Mouse (Mus musculus): Measurements from ENCODE around the gene Nampt.

The Nampt gene

DNA sequence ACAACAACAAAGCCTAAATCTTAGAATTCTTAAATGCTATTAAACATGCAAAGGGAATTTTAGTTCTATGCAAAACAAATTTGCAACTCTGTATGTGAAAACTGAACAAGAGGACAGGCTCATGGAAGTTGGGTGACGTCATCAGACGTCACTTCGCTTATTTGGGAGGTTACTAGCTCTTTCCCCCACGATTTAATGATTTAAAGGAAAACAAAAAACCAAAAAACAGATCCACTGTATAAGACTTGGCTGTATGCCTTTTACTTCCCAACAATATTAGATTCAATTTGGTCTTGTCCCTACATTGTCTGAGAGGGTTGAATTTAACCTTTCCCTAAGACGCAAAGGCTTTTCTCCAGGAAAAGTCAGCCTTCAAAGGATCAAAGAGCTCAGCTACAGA is at the start of gene Nampt:
TSS of gene Nampt (plus strand) at position 130 of the 400 bp plus-strand sequence.
- DNase-seq = peak; percentile 37 to 41

DNA sequence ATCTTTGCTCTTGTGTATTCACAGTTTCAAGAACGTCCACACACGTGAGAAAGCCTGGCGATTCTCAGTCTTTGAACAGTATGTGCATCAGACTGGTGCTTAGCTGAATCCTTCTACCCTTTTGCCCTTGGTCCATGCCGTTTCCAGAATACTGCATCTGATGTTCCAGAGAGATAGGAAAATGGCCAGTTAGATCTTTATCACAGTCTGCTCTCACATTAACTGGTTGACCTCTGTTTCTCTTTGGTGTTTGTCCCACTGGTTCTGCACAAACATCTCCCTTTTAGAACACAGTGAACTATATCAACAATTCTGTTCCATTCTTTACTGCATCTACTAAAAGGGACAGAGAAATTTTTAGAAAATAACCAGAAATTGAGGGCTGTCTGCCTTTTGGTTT is 48.6 kb upstream of the Nampt start:
- DNase-seq = no peak

- DNase-seq = no peak
These were observed 44.8 kb upstream of the Nampt start for GRCm38 (mm10) chr12:32774592-32774991.

DNA sequence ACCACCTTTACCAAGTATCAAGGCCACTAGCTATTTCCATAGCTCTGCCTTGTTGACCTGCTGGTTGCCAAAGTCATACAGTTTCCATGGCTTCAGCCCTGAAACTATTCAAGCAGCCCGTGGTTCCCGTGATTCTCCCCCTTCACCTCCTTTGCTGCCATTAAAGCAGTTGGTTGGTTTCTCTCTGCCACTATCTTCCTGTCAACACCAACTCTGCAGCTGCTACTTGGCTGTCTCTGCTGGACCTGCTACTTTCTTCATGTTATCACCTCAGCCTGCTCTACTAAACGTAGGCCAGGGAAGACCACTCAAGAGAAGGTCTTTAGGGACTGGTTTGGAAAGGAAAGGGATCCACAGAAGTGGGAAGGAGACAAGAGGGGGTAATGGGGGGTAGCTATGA is 30.3 kb upstream of the Nampt start:
- DNase-seq = no peak

DNA sequence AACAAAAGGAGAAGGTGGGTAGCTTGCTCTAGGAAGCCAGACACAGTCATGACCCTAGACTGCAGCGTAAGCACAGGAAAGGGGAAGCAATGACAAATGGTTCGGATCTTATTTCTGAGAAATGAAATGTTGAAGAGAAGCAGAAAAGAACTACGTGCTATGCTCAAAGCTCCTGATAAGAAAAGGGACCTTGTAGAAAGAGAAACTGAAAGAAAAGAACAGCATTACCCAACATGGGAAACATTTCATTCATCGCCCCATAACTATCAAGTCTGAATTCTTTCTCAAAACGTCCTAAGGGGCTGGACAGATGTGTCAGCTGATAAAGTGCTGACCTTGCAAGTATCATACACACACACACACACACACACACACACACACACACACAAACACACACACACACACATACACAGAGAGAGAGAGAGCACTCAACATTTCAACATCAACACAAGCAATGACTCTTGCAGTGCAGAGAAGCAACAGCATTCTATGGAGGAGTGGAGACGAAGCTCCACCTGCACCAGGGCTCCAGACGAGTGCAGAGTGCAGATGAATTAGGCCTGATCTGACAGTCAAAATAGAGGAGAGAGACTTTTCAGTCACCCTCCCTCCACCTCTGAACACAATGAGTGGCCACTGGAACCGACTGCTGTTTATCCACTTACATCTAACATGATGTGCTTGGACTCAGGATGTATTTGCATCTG is 23.4 kb upstream of the Nampt start:
- DNase-seq = no peak

- no peak for DNase-seq
These were observed 21.9 kb upstream of the Nampt start for GRCm38 (mm10) chr12:32797438-32797837.

GRCm38 (mm10) chr12:32801078-32801477 is 18.3 kb upstream of the Nampt start:
- DNase-seq = no peak

DNA sequence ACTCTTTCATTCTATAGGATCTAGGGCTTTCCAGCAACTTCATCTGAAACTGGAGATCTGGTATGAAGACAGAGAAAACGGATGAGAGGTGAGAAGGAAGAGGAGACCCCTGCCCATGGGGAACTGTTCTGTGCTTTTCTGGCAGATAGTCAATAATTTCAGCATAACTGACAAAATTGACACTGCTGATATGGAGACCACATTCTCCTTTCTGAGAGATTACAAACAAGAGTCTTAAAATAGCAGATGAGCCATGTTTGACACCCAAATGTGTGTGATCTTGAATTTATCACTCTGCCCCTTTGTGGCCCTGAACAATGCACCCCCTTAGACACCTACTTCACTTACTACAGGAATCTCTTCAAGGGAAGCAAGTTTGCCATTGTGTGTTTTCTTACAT is 13.8 kb upstream of the Nampt start:
- no peak for DNase-seq

- peak; percentile 99 for DNase-seq
These were observed 669 bp downstream of the Nampt start for GRCm38 (mm10) chr12:32819823-32820605.

GRCm38 (mm10) chr12:32820688-32821503 is 1.6 kb downstream of the Nampt start:
- peak; percentile 77 to 86 for DNase-seq

GRCm38 (mm10) chr12:32821504-32822011 is 2.2 kb downstream of the Nampt start:
- DNase-seq = no peak

- no peak for DNase-seq
These were observed 2.7 kb downstream of the Nampt start for GRCm38 (mm10) chr12:32822066-32822465.

DNA sequence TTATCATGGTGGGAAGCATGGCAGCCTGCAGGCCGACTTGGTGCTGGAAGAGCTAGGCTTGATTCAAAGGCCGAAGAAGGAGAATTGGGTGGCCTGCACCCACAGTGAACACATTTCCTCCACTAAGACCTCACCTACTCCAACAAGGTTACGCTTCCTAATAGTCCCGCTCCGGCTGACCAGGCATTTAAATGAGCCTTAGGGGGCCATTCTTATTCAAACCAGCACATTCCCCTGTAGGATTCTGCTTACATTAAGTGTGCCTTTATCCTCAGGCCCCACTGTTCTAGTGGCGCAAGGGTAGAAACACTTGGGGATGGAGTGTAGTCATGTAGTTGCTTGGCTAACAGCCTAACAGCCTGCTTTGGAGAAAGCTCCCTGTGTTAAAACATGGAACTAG is 5.2 kb downstream of the Nampt start:
- DNase-seq = no peak

GRCm38 (mm10) chr12:32826971-32827370 is 7.6 kb downstream of the Nampt start:
- DNase-seq = peak; percentile 55 to 60

- peak in 1 of 2 experiments; percentile 25 for DNase-seq
These were observed 8.9 kb downstream of the Nampt start for GRCm38 (mm10) chr12:32828137-32828760.

DNA sequence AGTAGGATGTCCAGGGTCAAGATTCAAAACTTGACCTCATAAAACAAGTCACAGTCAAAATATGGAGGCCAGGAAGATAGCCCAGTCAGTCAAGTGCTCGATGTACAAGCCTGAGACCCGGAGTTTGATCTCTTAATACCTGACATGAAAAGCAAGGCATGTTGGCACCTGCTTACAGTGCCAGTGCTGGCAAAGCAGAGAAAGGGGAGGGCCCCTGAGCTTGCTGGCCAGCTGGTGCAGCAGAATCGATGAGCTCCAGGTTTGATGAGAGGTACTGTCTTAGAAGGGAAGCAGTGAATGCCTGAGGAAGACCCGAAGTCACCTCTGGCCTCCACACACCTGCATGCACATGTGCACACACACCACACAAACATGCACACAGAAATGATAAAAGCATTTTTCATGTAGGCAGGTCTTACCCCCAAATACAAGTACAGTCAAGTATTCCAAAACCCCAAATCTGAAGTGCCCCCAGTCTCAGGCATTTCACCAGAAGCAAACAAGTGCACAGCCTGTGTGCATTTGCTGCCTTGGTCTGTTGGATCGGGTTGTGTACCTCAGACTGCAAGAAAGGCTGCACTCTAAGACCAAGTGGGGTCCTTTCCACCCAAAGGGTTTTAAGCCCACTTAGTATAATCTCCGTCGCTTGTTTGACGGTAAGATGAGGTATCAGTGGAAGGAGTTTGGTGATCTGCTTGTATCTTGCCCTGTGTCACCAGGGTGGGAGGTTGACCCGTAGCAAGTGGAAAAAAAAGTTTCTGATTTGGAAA is 10.2 kb downstream of the Nampt start:
- peak; percentile 52 to 68 for DNase-seq

DNA sequence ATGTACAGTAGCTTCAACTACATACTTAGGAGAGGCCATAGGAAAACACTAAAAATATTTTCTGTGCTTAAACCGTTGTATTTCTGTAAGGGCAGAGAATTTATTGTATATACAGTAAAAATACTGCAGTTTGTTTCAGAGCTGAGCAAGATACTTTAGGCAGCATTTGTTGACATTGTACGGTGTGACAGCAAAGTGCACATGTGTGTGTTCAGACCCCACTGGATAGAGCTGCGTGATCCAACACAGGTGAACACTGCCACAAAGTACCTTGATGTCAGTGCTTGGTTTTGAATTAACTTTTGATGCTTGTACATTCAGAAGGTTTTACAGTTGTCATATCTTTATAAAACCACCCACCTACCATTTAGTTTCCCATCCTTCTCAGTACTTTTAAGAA is 12.7 kb downstream of the Nampt start:
- no peak for DNase-seq

- no peak for DNase-seq
These were observed 15.4 kb downstream of the Nampt start for GRCm38 (mm10) chr12:32834781-32835180.

GRCm38 (mm10) chr12:32835235-32835634 is 15.9 kb downstream of the Nampt start:
- DNase-seq = no peak

DNA sequence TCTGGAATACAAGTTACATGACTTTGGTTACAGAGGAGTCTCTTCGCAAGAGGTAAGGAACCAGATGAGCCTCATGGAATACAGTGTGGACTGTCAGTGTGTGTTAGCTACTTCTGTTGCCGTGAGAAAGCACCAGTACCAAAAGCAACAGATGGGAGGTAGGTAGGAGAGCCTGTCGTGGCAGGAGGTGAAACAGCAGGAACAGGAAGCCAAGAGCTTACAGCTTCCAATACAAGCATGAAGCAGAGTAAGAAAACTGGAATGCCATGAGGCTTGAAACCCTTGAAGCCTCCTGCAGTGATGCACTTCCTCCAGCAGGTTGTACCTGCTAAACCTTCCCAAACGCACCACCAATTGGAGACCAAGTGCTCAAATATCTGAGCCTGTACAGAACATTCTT is 19.1 kb downstream of the Nampt start:
- peak; percentile 31 to 47 for DNase-seq

DNA sequence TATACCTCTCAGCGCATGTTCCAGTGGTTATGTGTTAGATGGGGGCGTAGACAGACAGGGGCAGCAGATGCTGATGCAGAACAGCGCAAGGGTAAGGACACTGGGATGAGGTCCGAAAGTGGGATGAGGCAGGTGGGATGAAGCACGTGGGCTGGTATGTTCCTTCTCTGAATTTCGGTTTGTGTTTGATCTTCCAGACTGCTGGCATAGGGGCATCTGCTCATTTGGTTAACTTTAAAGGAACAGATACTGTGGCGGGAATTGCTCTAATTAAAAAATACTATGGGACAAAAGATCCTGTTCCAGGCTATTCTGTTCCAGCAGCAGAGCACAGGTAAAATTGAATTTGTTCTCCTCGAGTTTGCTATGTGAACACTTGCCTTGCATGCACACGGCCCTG is 19.6 kb downstream of the Nampt start:
- DNase-seq = no peak

GRCm38 (mm10) chr12:32841442-32841900 is 22.1 kb downstream of the Nampt start:
- no peak for DNase-seq

All from cerebellum, adult 18-20 months (tissue).